Mouse (Mus musculus): Measurements from ENCODE around the gene Ugt1a10. TPM values are rescaled to one million over a fixed set of nuclear protein-coding genes. Genes with fewer than 3 reads are reported as not detected.
"Not testable (repeated sequence)": the region's sequence is repeated elsewhere in the genome, so short reads cannot be mapped to it uniquely, and the experiment has no call there.

The Ugt1a10 gene
- total RNA-seq, 2 experiments from 2014 or later: not detected

DNA sequence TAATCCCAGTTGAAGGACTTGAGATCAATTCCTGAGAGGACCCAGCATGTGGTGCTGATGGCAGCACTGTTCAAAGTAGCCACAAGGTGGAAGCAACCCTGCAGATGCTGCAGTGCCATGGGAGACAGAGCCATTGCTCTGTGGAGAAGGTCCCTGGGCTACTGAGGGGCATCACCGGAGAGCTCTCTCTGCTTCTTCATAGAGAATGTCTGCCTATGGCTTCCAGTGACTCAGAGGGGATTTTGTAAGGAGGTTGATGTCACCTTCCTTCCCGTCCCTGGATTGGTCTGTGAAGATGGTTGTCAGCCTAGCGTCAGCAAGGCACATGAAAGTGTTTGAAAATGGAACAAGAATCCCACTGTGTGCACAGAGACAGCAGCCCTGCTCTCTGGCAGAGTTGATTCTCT, 39.1 kb downstream of the Ugt1a10 start:
- not testable (repeated sequence) for DNase-seq (ENCODE audit: low spot score in 2 of 2)

GRCm38 (mm10) chr1:88094941-88095492, 39.8 kb downstream of the Ugt1a10 start, which contains the start of gene Ugt1a7c:
Gene Ugt1a7c, plus strand, starts transcription at chr1:88095062.
- DNase-seq (ENCODE audit: low spot score in 2 of 2): no peak

- DNase-seq (ENCODE audit: low spot score in 2 of 2): not testable (repeated sequence)
These were observed 43.4 kb downstream of the Ugt1a10 start for GRCm38 (mm10) chr1:88098546-88098945.

- DNase-seq (ENCODE audit: low spot score in 2 of 2): not testable (repeated sequence)
These were observed 44.5 kb downstream of the Ugt1a10 start for GRCm38 (mm10) chr1:88099691-88100090.

- not testable (repeated sequence) for DNase-seq (ENCODE audit: low spot score in 2 of 2)
These were observed 47.8 kb downstream of the Ugt1a10 start, which contains the start of gene Ugt1a6b for GRCm38 (mm10) chr1:88103019-88103418. Gene Ugt1a6b, plus strand, starts transcription at chr1:88103252.

DNA sequence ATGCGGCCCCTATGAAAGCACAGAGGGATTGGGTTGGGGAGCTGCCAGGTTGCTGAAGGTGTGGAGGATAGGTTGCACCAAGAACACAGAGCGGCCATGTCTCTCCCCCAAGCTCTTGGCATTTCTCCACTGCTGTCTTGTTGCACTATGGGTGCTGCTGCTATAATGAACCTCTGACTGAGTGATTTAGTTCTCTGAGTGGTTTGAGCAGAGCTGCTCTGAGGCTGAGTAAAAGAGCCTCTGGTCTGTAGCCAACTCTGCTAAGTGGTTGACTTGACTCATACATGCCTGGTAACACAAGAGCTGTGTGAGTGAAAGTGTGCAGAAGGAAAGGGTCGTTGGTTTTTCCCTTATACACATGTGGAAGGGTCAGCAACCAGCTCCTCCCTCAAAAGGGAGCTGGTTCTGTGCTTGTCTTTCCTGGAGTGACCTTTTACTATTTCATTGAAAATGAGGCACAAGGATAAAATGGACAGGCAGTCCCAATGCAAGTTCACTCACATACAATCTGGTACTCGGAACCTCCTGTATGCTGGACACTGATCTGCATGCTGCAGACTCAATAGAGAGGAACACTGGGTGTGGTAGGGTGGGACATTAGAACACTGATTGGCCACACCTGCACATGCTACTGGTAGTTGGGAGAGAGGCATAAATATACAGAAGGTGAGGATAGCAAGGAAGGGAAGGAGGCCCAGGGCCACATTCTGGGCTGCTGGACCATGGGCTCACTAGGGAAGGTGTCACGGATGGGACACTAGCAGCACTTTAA, 48.7 kb downstream of the Ugt1a10 start:
- not testable (repeated sequence) for DNase-seq (ENCODE audit: low spot score in 2 of 2)

DNA sequence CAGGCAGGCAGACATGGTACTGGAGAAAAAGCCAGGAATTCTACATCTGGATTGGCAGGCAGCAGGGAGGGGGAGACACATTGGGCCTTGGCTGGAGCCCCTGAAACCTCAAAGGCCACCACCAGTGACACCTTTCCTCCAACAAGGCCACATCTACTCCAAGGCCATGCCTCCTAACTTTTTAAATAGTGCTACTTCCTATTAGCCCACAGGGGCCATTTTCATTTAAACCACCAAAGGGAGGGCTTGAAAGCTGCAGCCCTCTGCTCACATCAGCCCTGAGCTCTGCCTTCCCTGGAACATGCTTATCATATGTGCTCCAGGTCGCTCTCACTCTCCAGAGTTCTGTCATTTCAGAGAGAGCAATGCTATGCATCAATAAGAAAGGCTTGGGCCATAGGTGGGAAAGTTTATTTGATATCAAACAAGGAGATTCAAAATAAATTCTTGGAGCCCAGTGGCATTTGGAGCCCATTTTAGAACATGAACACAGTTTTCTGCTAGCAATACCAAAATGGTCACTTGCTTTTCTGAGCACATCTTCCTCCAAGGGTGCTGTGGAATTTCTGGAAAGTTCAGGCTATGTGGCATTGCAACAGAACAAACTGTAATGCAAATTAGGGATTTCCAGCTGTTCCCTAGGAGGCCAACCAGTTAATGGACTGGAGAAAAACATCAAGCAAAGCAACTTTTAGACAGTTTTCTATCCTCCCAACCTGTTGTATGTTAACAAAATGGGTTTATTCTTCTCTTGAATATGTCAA, 49.7 kb downstream of the Ugt1a10 start:
- DNase-seq (ENCODE audit: low spot score in 2 of 2): no peak

DNA sequence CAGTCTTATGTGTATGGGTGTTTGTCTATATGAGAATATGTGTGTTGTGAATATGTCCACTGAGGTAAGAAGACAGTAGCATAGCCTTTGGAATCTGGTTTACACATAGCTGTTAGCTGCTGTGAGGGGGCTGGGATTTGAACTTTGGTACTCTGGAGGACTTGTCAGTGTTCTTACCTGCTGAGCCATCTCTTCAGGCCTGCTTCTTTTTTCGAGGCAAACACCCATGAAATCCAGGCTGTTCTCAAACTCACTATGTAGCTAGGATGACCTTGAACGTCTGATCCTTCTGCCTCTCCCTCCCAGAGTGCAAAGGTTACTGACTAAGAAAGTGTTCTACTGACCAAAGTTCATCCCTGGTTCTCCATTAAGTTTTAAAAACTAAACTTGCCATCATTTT, 50.5 kb downstream of the Ugt1a10 start:
- no peak for DNase-seq (ENCODE audit: low spot score in 2 of 2)

- DNase-seq (ENCODE audit: low spot score in 2 of 2): not testable (repeated sequence)
These were observed 53.9 kb downstream of the Ugt1a10 start for GRCm38 (mm10) chr1:88109027-88109557.

DNA sequence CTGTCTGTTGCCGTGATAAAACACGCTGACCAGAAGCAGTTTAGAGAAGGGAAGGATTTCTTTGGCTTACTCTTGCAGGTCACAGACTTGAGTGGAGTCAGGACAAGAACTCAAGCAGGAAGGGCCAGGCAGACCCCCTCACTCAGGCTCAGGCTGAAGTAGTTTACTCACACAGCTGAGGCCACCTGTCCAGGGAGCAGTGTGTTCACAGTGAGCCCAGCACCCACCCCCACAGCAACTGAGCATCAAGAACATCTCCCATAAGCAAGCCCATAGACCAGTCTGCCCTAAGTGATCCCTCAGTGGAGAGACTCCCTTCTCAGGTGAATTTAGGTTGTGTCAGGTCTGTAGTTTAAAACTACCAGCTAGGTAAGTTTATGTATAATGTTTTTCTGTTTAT, 54.4 kb downstream of the Ugt1a10 start:
- DNase-seq (ENCODE audit: low spot score in 2 of 2): not testable (repeated sequence)

DNA sequence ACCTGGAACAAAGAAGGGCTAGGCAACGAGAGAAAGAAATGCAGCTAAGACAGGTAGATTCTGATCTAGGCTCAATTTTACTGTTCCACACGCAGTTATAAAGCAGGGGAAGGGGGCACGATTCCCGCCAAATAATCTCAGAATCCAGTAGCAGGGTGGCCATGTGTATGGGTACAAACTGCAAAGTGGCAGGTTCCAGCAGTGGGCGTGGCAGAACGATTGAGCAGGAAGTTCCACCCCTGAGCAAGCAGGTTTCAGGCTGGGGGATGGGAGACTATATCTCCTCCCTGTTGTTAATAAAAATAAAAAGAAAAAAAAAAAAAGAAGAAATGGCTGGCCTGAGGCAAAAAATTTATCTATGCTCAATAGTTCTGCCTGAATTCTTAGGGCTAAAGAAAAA, 57.6 kb downstream of the Ugt1a10 start:
- DNase-seq (ENCODE audit: low spot score in 2 of 2): not testable (repeated sequence)

DNA sequence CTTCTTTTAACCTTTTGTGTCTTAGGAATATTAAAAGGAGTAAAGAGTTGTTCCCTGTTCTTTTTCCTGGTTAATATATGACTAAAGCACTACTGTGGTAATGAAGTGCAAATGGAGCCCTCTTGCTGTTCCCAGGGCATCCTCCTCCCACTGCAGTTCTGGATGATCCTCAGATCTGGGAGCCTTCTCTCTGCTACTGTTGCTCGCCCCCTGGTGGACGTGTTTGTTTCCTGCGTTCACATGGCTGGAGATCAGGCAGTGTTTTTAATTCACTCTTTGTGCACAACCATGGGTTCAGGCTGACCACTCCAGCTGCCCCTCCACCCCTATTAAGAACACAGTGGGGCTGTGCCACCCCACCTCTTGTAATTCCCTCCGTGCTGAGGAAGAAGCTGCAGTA, 65.4 kb downstream of the Ugt1a10 start:
- DNase-seq (ENCODE audit: low spot score in 2 of 2): not testable (repeated sequence)

GRCm38 (mm10) chr1:88121521-88121920, 66.3 kb downstream of the Ugt1a10 start:
- not testable (repeated sequence) for DNase-seq (ENCODE audit: low spot score in 2 of 2)

DNA sequence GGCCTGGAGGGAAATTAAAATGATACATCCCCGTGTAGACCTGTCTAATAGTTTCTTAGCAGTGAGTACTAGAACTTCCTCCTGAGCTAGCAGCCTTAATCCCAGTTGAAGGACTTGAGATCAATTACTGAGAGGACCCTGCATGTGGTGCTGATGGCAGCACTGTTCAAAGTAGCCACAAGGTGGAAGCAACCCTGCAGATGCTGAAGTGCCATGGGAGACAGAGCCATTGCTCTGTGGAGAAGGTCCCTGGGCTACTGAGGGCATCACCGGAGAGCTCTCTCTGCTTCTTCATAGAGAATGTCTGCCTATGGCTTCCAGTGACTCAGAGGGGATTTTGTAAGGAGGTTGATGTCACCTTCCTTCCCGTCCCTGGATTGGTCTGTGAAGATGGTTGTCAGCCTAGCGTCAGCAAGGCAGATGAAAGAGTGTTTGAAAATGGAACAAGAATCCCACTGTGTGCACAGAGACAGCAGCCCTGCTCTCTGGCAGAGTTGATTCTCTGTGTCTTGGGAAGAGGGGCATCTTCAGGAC, 70.7 kb downstream of the Ugt1a10 start:
- not testable (repeated sequence) for DNase-seq (ENCODE audit: low spot score in 2 of 2)

DNA sequence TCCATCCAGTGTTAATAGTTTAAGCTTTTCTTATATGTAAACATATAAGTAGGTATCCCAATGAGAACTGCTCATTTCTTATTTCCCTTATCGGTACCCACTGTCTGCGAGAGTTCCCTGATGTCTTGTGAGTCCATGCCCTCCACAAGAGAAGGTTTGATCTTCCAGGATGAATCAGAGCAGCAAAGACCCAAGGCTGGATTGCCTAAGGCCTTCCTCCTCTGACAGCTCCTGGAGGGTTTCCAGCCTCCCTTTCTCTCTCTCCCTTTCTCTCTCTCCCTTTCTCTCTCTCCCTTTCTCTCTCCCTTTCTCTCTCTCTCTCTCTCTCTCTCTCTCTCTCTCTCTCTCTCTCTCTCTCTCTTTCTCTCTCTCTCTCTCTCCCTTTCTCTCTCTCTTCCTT, 73.9 kb downstream of the Ugt1a10 start:
- not testable (repeated sequence) for DNase-seq (ENCODE audit: low spot score in 2 of 2)

- not testable (repeated sequence) for DNase-seq (ENCODE audit: low spot score in 2 of 2)
These were observed 75.0 kb downstream of the Ugt1a10 start for GRCm38 (mm10) chr1:88130223-88130622.

DNA sequence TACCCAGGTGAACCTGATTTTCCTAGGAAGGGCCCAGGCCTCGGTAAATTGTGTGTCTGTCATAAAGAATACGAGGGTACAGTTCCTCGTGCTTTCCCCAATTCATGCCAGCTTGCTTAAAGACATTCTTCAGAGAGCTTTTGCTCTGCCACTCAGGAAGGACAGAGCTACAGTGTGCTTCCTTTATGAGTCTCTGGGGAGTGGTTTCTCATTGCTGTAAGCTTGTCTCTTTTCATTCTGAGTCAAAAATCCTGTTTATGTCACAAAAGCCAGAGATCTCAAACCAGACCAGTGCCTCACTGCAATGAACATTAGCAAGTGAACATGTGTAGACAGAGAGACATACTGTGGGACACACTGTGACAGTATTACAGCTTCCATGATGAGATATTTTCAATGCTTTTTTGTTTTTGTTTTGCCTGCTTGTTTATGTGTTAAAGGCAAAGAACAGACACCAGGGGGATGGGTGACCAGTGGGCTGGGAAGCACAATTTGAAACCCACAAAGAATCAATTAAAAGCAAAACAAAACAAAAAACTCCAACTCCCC, 78.8 kb downstream of the Ugt1a10 start:
- no peak for DNase-seq (ENCODE audit: low spot score in 2 of 2)

DNA sequence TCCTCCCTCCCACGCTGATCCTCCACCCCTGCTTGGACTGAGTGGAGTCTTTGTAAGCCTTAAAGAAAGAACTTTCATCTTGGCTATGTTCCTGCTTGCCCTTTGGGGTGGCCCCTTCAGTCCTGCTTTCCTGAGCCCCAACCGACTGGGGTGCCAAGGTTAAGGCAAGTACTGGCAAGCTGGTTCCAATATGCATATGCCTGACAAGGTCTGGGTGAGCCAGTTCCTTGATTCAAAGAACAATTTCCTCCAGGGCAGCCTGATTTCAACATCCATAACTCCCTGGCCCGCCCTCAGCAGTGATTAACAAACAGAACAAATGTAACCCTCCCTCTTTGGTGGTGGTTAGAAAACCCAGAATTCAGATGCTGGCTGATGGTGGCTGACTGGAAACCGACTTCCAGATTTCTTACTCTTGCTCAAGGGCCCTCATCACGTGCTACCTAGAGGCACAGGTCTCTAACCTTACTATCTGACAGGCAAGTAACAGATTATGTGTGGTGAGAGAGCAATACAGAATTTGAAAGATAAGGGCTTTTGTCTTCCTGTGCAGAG, 79.3 kb downstream of the Ugt1a10 start, which contains the start of gene Ugt1a6a:
Gene Ugt1a6a, plus strand, starts transcription at position 353 of the 555 bp plus-strand sequence.
- DNase-seq (ENCODE audit: low spot score in 2 of 2): not testable (repeated sequence)

DNA sequence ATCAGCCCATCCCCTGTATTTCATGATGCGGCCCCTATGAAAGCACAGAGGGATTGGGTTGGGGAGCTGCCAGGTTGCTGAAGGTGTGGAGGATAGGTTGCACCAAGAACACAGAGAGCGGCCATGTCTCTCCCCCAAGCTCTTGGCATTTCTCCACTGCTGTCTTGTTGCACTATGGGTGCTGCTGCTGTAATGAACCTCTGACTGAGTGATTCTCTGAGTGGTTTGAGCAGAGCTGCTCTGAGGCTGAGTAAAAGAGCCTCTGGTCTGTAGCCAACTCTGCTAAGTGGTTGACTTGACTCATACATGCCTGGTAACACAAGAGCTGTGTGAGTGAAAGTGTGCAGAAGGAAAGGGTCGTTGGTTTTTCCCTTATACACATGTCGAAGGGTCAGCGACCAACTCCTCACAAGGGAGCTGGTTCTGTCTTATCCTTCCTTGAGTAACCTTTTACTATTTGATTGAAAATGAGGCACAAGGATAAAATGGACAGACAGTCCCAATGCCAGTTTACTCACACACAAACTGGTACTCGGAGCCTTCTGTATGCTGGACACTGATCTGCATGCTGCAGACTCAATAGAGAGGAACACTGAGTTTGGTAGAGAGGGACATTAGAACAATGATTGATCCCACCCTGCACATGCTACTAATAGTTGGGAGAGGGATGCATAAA, 80.2 kb downstream of the Ugt1a10 start:
- DNase-seq (ENCODE audit: low spot score in 2 of 2): not testable (repeated sequence)

GRCm38 (mm10) chr1:88136646-88137045, 81.5 kb downstream of the Ugt1a10 start:
- no peak for DNase-seq (ENCODE audit: low spot score in 2 of 2)

Measured in left cerebral cortex, adult 18-20 months (tissue).